Mouse (Mus musculus) spleen, embryonic (tissue): Measurements from ENCODE around the gene Cyp4a32.
"Not testable (repeated sequence)": the region's sequence is repeated elsewhere in the genome, so short reads cannot be mapped to it uniquely, and the experiment has no call there.

ENCODE experiments used
- CTCF ChIA-PET: fragments of 350-600 bp; sonication (Branson Sonifier 250); formaldehyde crosslinking; loops from one replicate; lab custom pipeline; 2022; lab: Charles Lee

The Cyp4a32 gene

GRCm38 (mm10) chr4:115600611-115601010 lies at the start of gene Cyp4a32:
Cyp4a32 (plus strand) TSS chr4:115600969.
- CTCF ChIA-PET: interaction anchor here (0.6 kb wide), 1 partner anchor 280 kb away, joined by 13 read pairs; no protein-coding TSS in a partner anchor

DNA sequence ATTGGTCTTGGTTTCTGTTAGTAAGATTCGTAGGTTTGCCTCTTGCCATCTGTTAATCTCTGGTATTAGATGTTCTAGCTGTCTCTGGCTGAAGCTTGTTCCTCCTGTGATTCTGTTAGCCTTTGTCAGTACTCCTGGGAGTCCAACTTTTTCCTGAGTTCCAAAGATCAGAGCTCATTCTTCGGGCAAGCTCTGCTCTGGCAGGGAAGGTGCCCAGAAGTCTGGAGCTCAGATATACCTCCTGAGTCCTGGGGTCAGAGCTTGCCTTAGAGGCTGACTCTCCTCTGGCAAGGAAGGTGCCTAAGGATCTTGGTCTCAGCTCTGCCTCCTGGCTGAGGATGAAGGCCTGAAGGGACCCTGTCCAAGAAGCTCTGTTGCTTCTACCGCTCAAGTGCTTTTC lies 48.0 kb upstream of the Cyp4a32 start:
- CTCF ChIA-PET: no interaction called here

DNA sequence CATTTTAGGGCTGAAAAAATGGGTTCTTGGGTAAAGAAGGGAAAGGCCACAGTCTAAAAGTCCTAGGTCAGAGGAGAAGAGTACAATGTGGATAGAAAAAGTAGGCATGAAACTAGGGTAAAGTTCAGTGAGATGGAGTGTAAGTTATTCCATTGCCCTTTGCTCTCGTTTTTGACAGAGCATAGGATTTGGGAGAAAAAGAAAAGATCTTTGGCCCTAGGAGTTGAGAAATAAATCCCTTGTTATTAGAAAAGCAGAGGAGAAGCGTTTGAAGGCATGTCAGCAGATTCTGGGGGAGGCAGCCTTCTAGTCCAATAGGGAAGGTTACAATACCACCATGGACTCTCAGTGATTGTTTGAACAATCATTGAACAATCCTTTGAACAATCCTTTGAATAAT lies 45.3 kb upstream of the Cyp4a32 start:
- CTCF ChIA-PET: no interaction called here

DNA sequence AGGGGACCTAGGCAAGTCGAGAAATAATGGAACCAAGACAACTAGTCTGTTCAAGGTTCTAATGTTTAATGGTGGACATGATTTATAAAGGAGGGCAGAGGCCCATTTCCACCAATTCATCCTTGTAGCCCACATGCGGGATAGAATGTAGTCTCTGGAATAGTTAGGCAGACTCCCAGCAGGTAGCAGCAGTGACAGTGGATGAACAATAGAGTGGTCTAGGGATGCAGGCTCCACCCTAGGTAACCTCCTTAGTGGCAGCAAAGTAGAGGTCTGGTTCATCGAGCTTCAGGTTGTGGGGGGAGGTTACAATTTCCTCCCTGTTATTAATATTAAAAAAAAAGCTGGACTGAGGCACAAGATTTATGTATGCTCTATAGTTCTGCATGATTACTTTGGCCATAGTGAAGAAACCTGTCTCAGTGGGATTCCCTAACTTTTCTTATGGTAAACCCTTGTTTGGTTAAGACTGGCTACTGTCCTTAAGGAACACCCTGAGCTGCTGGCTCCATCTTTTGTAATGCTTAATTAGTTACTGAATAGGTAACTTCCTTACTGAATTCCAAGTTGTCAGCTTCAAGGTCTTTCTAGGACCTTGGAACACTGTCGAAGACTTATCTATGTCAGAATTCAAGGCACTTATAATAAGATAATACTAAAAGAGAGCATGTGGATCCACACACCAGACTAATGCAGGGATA lies 42.8 kb upstream of the Cyp4a32 start:
- CTCF ChIA-PET: no interaction called here

DNA sequence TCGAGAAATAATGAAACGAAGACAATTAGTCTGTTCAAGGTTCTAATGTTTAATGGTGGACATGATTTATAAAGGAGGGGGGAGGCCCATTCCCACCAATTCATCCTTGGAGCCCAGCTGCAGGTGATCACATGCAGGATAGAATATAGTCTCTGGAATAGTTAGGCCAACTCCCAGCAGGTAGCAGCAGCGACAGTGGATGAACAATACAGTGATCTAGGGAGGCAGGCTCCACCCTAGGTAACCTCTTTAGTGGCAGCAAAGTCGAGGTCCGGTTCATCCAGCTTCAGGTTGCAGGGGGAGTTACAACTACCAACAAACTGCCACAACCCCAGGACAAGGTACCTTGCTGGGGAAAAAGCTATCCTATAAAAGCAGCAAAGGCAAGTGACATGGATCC lies 39.5 kb upstream of the Cyp4a32 start:
- CTCF ChIA-PET: not testable (repeated sequence)

DNA sequence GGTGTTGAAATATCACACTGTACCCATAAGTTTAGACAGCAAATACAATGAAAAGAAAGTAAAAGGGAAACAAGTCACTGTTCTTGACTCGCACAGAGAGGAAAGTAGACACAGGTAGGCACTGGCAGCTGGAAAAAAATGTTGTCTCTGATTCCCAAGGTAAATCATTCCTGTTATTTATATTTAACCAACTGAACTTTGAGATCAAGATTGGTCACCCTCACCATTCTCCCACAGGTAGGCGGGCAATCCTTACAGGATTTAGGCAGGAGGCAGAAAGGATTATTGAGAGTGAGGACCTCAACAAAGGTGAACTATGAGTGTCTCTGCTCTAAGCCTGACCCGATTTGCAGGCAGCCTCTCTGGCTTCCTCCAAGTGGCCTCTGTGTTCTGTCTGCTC lies 37.4 kb upstream of the Cyp4a32 start, which contains the start of gene Cyp4a31:
Gene Cyp4a31 (plus strand): TSS at position 249 of the 400 bp plus-strand sequence.
- CTCF ChIA-PET: no interaction called here

DNA sequence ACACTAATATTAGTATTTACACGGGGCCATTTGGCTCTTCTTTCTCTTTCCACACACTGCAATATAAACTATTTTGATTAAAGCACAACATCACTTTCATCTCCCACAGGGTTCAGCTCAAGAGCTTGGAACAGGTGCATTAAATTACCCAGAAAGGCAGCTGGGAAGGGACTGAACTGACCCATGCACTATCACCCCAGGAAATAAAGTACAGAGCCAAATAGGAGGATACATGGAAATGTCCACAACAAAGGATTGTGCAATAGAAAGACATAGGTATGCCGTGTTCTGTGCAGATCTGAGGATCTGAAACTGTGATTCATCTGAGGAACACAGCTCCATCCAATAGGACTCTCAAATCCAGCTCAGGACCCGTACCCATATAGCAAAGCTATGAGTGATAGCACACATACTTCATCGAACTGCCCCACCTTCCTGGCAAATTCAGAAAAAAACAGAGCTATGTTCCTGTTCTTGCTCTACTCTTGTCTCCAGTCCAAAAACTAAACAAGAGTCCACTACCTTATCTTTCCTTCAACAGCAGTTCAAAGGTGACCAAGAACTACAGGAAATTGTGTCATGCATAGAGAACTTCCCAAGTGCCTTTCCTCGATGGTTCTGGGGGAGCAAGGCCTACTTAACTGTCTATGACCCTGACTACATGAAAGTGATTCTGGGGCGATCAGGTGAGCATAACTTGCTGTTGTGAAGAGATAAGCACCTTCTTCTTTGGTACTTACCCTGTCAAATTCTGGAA lies 36.1 kb upstream of the Cyp4a32 start:
- CTCF ChIA-PET: not testable (repeated sequence)

DNA sequence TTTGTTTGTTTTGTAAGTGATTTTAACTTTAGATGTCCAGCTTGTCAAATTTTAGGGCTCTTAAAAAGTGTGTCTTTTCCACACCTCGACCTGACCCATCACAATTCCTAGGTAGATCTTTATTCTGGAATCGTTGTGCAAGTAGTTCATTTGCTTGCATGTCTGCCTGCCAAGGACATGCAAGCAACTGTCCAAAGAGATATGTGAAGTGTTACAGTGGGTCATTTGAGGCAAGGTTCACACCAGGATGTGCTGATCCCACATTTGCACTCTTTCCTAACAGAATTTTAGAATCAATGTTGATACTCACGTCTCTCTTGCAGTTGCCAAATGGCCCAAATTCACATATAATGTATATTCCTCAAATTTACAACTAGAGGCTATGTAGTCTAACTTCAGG lies 25.5 kb upstream of the Cyp4a32 start:
- CTCF ChIA-PET: no interaction called here

DNA sequence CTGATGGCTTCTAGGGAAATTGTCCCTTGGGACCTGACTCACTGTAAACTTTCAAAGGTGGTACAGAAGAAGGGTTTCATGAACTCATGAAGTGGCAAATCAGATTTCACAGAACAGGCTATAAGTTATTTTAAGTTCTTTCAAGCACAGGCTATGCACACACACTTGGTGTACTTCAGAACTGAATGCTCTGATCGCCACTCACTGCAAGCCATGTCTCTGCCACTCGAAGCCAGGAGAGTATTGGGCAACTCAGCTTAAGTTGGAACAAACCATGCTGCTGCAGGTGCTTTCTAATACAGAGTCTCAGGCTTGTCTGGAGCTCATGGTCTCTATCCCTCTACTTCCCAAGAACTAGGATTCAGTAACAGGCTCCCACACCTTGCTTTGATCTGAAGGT lies 25.0 kb upstream of the Cyp4a32 start:
- CTCF ChIA-PET: no interaction called here

GRCm38 (mm10) chr4:115583036-115583435 lies 17.7 kb upstream of the Cyp4a32 start:
- CTCF ChIA-PET: no interaction called here

DNA sequence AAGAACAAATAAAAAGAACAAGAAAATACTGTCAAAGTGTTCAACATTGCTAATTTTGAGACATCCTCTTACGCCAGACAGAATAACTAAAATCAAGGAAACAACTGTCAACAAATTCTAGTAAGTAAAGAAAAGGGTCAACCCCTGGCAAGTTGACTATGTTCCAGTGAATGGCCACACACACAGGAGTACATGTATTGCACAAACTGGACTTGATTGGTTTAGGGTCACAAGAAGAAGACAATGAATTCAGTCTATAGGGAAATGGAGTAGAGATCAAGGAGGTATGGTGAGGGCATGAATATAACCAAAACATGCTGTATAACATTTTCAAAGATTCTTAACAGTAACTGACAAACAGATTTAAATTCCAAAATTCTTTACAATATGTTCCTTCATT lies 4.4 kb upstream of the Cyp4a32 start:
- CTCF ChIA-PET: no interaction called here

DNA sequence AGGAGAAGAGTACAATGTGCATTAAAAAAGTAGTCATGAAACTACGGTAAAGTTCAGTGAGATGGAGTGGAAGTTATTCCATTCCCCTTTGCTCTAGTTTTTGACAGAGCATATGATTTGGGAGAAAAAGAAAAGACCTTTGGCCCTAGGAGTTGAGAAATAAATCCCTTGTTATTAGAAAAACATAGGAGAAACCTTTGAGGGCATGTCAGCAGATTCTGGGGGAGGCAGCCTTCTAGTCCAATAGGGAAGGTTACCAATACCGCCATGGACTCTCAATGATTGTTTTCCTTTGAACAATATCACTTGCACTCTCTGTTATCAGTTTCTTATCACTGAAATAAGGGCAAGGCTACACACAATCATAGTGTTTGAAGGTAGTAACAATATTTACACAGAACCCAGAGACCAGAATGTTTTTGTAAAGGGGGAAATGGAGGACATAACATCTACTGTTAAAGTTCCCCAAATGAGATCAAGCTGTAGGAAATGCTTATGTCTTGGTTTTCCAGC lies 3.9 kb upstream of the Cyp4a32 start:
- CTCF ChIA-PET: no interaction called here

DNA sequence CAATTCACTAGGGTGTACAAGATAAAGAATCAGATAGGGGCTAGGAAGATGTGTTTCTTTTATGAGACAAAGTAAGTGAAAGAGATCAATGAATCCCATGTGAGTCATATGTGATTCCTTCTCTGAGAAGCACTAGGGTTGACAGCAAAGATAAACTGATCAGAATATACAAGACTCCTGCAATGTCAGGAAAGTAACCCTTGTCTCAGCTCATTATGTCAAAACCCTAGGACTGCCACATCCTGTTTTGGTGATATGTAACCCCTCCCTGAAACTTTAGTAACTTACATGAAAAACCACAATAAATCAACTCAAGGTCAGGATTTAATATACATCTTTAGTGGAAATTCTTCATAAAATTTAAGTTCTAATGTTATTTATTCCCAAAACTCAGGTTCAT lies 13.2 kb downstream of the Cyp4a32 start:
- CTCF ChIA-PET: no interaction called here

GRCm38 (mm10) chr4:115625560-115625959 lies 24.8 kb downstream of the Cyp4a32 start:
- CTCF ChIA-PET: not testable (repeated sequence)

DNA sequence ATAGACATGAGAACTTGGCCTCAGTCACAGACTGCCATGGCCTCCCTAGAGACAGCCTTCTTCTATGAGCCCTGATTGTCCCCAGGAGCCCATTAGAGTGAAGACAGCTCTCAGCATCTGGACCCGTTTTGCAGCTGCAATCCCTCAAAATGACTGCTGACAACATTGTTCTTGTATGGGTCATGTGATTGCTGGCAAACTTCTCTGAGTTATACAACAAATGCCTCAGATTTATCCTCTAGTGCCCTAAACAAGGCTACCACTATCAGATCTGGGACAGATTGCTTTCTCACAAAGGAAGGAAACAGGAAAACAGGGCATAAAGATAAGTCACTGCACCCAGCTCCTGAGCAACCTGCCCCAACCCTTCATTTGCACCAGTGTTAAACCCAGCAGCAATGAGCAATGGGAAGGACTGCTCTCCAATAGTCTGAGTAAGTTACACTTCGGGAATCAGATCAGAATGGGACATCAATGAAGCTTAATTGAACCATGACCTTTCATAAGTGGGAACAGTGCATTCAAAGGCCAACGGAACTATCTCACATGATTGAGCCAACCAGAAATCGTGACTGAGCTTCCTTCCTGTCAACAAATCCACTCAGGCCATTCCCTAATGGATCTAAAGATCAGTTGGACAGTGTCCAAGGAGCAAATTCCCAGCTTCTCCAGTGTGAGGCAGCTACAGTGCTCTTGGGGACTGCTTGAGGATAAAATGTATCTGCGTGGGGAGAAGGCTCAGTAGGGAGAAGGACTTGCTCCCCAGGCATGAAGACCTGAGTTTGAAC lies 42.4 kb downstream of the Cyp4a32 start:
- CTCF ChIA-PET: no interaction called here

DNA sequence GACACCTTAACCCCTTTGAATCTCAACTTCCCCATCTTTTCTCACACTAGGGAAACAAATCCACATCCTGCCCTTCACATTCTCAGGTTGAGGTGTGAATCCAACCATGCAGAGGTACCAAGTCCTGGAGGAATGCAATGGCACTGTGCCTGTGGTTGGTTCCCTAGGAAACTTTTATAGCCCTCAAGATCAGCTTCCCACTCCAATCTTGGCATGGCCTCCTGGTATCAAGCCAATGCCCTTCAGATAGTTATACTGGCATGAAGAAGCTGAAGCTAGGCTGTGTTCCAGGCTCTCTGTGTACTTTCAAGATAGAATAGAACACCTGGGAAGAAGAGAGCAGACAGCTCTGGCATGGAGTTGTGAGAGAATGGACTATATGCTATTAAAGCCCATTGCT lies 44.6 kb downstream of the Cyp4a32 start:
- CTCF ChIA-PET: no interaction called here

DNA sequence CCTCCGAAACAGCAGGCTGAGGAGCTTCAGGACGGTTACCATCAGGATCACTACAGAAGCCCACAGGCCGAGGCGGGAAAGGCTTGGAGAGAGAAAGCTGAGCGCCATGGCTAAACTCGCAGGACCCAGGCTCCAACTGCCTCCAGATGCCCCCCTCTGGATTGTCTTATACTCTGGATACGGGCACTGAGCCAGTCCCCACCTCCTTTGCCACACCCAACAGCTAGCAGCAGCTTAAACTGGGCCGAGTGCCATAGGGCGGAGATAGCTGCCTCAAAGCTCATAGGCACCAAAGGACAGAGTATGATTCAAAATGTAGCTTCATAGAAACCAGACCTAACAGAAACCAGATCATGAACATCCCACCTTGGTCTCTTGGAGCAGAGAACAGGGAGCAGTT lies 46.8 kb downstream of the Cyp4a32 start, which contains the start of gene Cyp4b1:
Gene Cyp4b1 (minus strand): TSS at position 144 of the 400 bp plus-strand sequence.
- CTCF ChIA-PET: no interaction called here

DNA sequence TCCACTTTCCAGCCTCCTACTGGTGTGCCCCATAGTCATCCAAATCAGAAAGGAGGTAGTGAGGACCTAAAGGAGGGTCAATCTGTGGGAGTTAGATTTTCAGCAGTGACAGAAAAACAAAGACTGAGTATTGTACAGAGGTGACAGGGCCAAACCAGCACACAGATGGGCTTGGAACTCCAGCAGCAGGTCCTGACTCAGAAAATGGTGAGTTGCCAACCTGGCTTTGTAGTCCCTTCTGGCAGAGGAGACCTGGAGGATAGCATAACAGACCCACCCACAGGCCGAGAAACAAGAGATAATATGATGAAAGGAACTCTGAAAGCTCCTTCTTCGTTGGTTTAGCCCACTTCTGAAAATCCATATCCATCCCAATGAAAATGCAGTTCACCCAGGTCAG lies 48.0 kb downstream of the Cyp4a32 start:
- CTCF ChIA-PET: no interaction called here

GRCm38 (mm10) chr4:115649344-115649743 lies 48.6 kb downstream of the Cyp4a32 start:
- CTCF ChIA-PET: no interaction called here

DNA sequence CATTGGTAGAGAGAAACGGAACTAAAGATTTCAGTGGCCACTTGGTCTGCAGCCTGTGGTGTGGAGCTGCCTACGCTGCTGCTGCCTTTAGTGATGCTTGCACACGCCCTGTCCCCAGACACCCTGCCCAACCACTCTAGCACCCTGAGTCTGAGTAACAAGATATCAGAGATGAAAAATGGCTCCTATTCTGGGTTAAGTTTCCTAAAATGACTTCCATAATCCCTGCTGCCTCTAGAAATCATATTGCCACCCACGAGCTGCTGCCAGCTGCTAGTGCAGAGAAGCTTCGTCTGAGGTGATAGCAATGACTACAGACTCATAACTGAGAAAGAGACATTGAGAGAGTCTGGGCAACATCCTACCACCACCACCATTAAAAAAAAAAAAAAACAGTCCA lies 50.1 kb downstream of the Cyp4a32 start:
- CTCF ChIA-PET: no interaction called here

DNA sequence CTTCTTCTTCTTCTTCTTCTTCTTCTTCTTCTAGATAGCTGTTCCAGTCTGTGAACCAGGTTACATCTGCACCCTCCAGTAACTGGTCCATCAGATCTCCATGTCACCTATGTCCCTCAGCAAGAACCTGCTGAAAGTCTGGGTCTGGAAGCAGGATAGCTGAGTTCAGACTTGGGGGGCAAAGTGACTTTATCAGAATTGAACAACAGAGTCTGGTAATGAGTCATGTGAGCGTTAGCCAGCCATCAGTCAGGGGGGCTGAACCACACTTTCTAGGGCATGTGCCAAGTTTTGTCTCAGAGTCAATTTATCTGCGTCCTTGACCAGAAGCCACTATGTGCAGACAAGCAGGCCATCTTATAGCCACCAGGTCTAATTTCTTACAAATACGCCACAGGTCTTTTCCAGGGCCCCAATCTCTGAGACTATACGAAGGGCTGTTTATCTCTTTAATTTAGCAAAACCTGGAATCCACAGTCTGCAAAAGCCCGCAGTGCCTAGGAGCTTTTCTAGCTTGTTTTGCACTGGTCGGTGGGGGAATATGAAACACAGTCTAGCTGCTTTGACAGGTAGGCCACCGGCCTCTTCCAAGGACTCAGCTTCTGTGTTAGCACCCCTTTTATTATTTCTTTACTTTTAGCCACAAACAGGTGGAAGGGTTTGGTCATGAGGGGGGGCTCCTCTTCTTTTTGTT lies 55.2 kb downstream of the Cyp4a32 start:
- CTCF ChIA-PET: interaction anchor here (0.7 kb wide), 1 partner anchor 608 kb away, joined by 3 read pairs; no protein-coding TSS in a partner anchor
